Mouse (Mus musculus): Measurements from ENCODE around the gene Fkbp11.

- TF ChIP-seq CTCF (IDR thresholded peaks at IDR 0.05; ENCODE audit: borderline replicate concordance, insufficient read depth, low read depth, low read length) (no peak), POLR2A (IDR thresholded peaks at IDR 0.05; ENCODE audit: borderline replicate concordance, insufficient read depth, low read length) (no peak)
These were observed 5.1 kb downstream of the Fkbp11 start for GRCm38 (mm10) chr15:98722854-98723253.
